Mouse (Mus musculus) inflammation-experienced regulatory T-cells, adult 6 months (primary cell): Measurements from ENCODE around the gene Slc12a6. TPM values are rescaled to one million over a fixed set of nuclear protein-coding genes. Genes with fewer than 3 reads are reported as not detected.

Source experiments
- ATAC-seq: one replicate; pipeline ENCODE4 v1.8.0; 2017
- polyA plus RNA-seq, 3 experiments: library from polyadenylated mRNA; unstranded; fragments of 100-300 nt; shearing (Covaris generic); gene quantifications; one replicate each; pipeline ENCODE4 v1.2.1; 2017

Slc12a6 gene
- polyA plus RNA-seq, 3 experiments from 2014 or later: 37.3 to 57.5 (median 52.3) TPM

- ATAC-seq: no peak
Measured at GRCm38 (mm10) chr2:112328069-112328777, 62.6 kb downstream of the Slc12a6 start.

GRCm38 (mm10) chr2:112332051-112332898, 66.7 kb downstream of the Slc12a6 start:
- ATAC-seq: no peak

GRCm38 (mm10) chr2:112337211-112337610, 71.6 kb downstream of the Slc12a6 start:
- ATAC-seq: no peak

GRCm38 (mm10) chr2:112339736-112340135, 74.1 kb downstream of the Slc12a6 start:
- peak; percentile 54 for ATAC-seq

- no peak for ATAC-seq
Measured at GRCm38 (mm10) chr2:112341117-112341516, 75.5 kb downstream of the Slc12a6 start.

GRCm38 (mm10) chr2:112348246-112348645, 82.6 kb downstream of the Slc12a6 start:
- no peak for ATAC-seq

- no peak for ATAC-seq
Measured at GRCm38 (mm10) chr2:112353685-112354455, 88.2 kb downstream of the Slc12a6 start.

- no peak for ATAC-seq
Measured at GRCm38 (mm10) chr2:112359611-112360010, 94.0 kb downstream of the Slc12a6 start.

- no peak for ATAC-seq
Measured at GRCm38 (mm10) chr2:112360012-112360780, 94.6 kb downstream of the Slc12a6 start.

GRCm38 (mm10) chr2:112360781-112361169, 95.2 kb downstream of the Slc12a6 start:
- ATAC-seq: no peak

- ATAC-seq: peak; percentile 19
Measured at GRCm38 (mm10) chr2:112367222-112367621, 101.6 kb downstream of the Slc12a6 start.

GRCm38 (mm10) chr2:112367726-112368673, 102.4 kb downstream of the Slc12a6 start, which contains the start of gene Emc4:
Gene Emc4, minus strand, starts transcription at chr2:112368027.
- peak; percentile 92 for ATAC-seq

GRCm38 (mm10) chr2:112369941-112370340, 104.3 kb downstream of the Slc12a6 start:
- no peak for ATAC-seq

- no peak for ATAC-seq
Measured at GRCm38 (mm10) chr2:112373141-112373540, 107.5 kb downstream of the Slc12a6 start.

GRCm38 (mm10) chr2:112374610-112375009, 109.0 kb downstream of the Slc12a6 start:
- ATAC-seq: no peak

GRCm38 (mm10) chr2:112378973-112379898, 113.6 kb downstream of the Slc12a6 start, which contains the start of gene Katnbl1:
Gene Katnbl1, plus strand, starts transcription at chr2:112379211.
- peak; percentile 97 for ATAC-seq

- no peak for ATAC-seq
Measured at GRCm38 (mm10) chr2:112380131-112380530, 114.5 kb downstream of the Slc12a6 start.

- ATAC-seq: no peak
Measured at GRCm38 (mm10) chr2:112381219-112381618, 115.6 kb downstream of the Slc12a6 start.

GRCm38 (mm10) chr2:112390843-112391242, 125.2 kb downstream of the Slc12a6 start:
- no peak for ATAC-seq
